Mouse (Mus musculus) cerebellum, postnatal 36 days (tissue): ENCODE measurements around the gene Ncf4.
"Not testable (repeated sequence)": the region's sequence is repeated elsewhere in the genome, so short reads cannot be mapped to it uniquely, and the experiment has no call there.

Experiments used
- DNase-seq, 2 experiments: peaks; one replicate each; pipeline ENCODE4 v3.0.0; 2021 to 2022; ENCODE audit warnings: mixed read lengths in 2 of 2

The Ncf4 gene

DNA sequence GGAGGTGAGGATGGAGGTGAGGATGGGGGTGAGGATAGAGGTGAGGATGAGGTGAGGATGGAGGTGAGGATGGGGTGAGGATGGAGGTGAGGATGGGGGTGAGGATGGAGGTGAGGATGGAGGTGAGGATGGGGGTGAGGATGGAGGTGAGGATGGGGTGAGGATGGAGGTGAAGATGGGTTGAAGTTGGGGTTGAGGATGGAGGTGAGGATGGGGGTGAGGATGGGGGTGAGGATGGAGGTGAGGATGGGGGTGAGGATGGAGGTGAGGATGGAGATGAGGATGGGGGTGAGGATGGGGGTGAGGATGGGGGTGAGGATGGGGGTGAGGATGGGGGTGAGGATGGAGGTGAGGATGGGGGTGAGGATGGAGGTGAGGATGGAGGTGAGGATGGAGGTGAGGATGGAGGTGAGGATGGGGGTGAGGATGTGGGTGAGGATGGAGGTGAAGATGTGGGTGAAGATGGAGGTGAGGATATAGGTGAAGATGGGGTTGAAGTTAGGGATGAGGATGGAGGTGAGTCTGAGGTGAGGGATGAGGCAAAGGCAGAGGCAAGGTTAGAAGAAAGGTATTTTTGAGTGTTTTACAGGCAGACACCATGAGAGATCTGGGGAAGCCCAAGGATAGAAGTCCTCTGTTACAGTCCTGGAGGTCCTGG lies 12.1 kb downstream of the Ncf4 start:
- DNase-seq: not testable (repeated sequence)

DNA sequence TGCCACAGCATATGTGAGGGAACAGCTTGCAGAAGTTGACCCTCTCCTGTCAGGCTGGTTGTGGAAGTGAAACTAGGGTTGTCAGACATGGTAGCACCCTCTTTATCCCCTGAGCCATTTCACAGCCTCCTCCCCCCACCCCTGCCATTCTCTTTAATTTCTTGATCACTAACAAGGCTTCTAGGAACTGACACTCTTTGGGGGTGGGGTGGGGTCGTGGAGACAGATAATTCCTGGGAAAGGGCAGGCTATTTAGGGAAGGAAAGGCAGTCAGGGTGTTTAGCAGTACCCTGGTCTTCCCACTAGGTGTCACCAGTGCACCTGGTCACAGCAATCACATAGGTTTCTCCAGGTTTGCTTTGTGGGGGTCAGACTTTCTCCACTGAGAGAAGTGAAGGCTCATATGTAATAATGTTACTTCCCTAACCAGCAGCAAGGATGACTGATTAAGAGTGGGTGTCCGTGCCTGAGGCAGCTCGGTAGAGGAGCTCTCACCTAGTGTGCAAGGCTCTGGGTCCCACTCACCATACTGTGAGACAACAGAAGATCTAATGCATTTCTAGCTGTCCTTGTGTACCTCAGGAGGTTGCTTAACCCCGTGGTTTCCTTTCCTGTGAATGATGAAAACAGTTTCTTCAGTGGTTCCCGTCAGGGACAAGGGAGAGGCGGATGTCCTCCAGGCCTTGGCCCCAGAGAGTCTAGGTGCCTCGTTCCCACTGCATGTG lies 12.9 kb downstream of the Ncf4 start:
- peak; percentile 63 to 66 for DNase-seq

DNA sequence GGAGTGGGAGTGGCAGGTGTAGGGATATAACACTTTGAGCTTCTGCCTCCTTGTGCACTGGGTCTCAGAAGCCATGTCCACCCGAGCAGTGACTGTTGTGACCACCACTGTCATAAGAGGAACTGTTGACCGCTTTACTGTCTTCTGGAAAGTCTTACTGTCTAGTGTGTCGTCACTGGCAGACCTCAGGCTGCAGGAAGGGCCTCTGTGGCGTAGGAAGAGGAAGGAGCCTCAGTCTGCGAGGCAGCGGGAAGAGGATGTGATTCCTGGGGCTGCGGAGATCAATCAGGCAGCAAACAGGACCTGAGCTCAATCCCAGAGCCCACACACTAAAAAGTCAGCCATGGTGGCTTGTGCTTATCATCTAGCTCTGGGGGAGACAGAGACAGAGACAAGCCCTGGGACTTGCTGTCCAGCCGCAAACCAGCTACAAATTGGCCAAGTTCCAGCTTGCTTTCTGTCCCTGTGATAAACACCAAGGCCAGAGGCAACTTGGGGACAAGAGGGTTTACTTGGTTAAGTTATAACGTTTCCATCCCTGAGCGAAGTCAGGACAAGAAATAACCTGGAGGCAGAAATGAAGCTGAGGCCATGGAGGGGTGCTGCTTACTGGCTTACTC lies 13.8 kb downstream of the Ncf4 start:
- DNase-seq: no peak

DNA sequence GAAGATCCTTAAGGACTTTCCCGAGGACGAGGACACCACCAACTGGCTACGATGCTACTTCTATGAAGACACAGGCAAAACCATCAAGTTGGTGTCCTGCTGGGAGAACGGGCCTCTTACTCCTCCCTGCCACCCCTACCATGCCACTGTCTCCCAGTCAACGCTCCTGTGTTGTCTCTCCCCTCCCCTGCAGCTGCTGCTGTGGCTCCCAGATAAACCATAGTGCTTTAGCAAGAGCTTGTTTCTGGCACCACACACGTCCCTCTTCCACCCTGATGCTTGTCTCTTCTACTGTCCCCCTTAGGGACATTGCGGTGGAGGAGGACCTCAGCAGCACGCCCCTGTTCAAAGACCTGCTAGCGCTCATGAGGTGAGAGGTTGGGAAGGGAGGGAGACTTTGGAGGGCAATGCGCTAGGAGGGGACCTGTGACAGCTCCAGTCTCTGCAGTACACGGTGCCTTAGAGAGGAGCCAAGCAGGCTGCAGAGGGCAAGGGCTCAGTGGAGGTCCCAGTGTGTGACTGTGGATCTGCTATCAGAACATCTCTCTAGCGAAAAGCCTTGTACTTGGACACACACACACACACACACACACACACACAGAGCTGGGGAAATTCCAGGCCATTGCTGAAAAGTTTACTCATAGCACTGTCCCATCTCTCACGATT lies 16.2 kb downstream of the Ncf4 start:
- DNase-seq: no peak

DNA sequence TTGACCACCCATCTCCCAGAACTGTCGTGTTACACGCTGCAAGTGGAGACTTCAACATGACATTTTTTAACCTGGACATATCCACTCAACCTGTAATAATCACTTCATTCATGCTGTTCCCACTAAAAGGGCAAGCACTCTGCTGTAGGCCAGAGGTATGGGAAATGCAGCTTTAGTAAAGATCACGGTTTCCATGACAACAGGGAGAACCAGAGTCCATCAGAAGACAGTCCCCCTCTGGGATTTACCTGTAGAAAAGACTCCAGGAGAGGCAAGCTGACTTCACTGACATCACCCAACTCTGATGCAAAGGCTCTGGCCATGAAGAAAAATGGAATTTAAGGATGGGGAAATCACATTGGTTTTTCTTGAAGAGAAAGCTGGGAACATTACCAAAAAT lies 18.7 kb downstream of the Ncf4 start:
- DNase-seq: no peak

DNA sequence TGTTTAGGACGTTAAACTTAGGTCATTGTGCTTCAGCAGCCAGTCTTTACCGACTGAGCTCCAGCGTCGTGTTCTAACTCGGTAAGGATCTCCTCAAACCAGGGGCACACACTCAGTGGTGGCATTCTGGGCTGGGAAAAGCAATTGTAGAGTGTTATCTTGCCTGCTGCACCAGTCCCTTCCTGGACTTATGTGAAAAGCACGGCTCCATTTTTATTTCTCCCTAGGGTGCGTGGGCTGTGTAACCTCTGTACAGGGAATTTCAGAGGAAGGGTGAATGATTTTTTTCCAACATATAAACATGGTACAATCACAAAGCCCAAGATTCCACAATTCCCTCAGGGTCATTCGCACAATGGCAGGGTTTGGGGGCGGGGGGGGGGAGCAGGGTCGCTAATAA lies 22.8 kb downstream of the Ncf4 start:
- DNase-seq: no peak

DNA sequence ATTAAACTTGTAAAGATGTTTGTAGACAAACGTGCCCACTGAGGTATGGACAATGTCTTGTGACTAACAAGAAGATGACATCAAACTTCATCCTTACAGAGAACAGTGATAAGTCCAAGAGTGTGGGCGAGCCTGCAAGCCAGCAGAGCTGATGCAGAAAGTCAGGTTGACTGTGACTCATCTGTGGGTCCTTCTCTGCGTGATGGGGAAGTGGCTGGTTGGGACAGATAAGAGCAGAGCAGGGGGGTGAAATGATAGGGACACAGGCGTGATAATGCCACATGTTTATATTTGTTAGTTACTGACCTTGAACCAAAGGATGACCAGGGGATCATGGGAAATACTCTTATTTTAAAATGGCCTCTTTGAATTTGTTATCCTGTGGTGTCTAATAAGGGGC lies 23.3 kb downstream of the Ncf4 start:
- no peak for DNase-seq

DNA sequence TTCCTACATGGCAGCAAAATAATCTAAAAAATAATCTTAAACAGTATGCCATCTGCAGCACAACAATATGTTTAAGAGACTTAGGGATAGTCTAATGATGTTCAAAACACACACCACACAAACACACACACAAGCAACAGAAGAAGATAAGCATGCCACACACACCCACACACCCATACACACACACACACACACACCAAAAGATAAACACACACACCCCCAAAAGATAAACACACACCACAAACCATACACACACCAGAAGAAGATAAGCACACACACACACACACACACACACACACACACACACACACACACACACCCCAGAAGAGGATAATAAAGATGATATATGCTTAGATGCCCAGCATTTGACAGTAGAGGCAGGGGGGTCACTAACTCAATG lies 26.6 kb downstream of the Ncf4 start:
- DNase-seq: no peak

DNA sequence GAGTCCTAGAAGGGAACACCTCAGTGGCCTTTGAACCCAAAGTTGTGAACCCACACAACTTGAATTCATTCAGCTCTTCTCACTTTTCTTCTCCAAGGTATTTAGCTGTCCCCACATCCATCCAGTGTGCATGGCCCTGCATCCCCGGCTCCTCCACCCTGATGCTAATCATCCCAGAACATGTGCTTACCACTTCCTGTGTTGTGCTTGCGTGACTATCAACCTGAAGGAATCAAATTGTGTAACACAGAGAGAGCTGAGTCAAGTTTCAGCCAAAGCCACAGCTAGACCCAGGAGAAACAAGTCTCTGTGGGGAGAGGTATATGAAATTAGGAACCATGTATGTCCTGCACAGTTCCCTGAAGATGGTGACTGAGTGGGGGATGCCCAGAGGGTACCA lies 33.7 kb downstream of the Ncf4 start:
- no peak for DNase-seq

DNA sequence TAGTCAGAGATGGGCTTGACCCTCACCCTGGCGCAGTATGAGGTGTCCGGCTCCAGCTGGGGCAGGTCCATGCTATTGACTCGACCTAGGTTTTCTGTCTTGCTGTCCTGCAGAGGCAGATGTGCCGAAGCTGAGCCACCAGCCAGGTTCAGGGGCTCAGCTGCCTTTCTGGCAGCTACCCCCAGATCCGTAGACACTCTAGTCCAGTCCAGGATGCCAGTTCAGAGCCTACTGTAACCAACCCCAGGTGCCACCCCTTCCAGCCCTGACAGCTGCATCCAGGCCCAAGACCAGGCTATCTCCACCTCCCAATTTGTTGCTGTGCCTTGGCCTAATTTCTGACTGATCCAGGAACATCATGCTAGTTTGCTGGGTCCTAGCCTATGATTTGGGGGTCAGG lies 43.3 kb downstream of the Ncf4 start:
- no peak for DNase-seq

DNA sequence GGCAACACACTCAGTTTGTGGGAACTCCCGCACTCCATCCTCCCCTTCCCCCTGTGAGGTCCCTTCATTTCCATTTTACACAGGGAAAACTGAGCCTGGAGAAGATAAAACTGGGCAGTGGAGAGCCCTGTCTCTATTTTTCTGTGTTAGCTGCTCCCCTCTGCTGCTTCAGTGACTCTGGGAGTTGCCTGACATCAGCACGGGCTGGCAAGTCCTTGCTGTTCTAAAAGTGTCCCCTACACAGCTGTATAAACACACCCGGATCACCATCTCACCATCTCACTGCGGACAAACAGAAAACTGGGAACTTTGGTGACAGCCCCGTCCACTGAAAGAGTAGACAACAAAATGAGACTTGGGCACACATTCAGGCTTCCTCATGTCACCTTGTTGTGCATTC lies 45.2 kb downstream of the Ncf4 start:
- not testable (repeated sequence) for DNase-seq

DNA sequence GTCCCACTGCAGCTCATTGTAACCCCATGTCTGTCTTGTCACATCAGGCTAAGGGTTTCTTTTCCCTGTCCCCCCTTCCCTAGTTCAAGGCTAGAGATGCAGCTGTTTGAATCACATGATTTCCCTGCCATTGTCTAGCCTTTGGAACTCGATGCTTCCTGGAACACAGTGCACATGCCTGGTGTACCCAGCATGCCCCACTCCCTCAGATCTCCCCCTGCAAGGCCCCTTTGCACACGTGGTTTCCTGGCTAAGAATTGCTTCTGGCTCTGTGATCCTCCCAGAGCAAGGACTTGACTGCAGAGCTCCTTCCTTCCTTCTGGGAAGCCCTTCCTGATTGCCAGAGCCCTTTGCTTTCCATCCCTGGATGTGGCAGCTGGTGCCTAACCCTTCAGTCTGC lies 48.6 kb downstream of the Ncf4 start:
- not testable (repeated sequence) for DNase-seq

DNA sequence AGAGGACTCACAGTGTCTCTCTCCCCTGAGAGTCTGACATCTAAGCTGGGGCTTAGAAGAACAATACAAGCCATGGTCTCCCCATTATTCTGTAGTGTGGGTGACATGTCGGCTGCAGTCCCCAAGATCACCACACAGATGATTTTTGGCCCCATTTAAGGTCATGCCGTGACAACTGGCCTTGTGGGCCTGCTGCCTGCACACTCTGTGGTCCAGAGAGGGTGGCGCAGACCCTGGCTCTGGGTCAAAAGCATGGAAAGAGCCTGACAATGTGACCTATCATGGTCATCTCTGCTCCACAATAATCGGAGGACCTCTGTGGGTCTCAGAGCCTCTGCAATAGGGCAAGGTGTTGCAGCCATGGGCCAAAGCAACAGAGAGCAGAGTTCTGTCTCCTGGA lies 49.1 kb downstream of the Ncf4 start:
- DNase-seq: no peak

DNA sequence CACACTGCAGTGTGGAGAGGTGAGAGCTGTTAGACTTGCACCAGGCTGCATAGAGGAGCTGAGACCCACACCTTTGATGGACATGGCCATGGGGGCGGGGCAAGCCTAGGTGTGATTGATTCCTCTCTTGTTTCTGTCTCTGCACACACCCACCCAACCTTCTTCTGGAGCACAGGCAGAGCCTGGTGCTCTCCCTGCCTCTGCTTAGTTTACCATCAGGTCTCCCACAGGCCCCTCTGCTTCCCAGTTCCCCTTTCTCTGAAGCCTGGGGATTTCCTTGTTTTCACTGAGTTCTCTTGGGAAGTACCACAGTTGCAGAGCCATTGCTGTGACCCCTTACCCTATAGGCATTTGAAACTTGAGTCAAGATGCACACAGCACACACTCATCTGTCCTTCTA lies 54.0 kb downstream of the Ncf4 start:
- no peak for DNase-seq

DNA sequence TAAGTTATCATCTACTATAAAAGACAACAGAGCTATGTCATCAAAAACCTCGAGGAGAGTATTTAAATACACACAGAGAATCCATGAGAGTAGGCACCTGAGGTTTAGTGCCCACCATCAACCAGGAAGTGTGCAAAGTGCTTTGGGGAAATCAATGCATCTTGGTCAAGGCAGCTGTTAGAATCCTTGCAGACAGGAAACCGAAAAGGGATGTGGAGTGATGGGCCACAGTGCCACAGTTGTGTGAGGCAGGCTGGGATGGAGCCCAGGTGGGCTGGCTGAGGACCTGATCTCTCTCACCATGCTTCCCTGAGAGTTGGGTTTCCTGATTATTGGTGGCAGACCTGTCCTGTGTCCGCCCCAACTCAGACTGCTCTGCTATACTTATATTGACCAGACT lies 55.0 kb downstream of the Ncf4 start:
- no peak for DNase-seq

DNA sequence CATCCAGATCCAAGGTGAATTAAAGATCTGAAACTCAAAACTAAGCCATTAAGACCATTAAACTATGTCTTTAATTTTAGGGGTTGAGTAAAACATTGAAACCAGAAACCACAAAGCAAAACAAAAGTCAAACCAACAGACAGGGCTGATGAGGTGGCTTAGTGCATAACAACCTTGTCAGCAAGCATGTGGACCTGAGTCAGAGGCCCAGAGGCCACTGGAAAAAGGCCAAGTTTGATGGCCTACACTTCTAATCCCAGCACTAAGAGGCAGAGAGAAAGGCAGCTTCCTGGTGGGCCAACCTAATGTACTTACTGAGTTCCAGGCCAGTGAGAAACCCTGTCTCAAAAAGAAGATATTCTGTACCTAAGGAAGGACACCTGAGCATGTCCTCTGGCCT lies 56.2 kb downstream of the Ncf4 start:
- DNase-seq: no peak

DNA sequence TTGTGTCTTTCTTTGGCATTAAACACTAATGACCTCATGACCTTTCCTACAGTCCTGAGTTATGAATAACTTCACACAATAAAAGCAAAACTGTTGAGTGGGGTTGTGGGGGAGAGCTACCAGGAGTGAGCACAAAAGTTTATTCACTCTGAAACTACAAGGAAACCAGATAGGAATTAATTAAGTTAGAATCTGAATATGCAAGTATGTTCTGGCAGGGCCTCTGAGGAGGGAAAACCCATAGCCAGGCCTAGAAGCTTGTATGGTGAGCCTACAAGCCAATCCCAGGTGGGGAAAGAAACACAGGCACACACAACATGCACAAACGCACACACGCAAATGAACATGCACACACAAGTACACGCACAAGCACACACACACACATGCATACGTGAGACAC lies 58.1 kb downstream of the Ncf4 start:
- no peak for DNase-seq

DNA sequence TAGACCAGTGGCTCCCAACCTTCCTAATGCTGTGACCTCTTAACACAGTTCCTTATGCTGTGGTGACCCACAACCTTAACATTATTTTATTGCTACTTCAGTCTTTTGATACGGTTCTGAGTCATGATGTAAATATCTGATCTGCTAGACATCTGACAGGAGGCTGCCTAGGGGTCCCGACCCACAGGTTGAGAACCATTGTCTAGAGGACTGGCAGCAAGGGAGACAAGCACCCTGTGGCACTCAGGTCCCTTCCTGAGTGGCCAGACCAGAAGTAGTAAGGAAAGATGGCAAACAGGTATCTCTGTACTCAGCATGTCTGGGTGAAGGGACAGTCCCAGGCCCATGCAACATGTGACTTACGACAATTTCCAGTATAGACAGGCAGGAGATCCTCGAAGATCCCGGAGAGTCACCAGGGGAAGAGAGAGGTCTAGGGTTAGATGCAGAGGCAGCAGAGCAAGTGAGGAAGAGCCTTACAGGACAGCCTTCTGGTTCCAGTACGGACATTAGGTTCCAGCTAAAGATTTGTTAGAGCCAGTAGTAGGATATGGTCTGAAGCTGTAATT lies 59.1 kb downstream of the Ncf4 start:
- DNase-seq: no peak

DNA sequence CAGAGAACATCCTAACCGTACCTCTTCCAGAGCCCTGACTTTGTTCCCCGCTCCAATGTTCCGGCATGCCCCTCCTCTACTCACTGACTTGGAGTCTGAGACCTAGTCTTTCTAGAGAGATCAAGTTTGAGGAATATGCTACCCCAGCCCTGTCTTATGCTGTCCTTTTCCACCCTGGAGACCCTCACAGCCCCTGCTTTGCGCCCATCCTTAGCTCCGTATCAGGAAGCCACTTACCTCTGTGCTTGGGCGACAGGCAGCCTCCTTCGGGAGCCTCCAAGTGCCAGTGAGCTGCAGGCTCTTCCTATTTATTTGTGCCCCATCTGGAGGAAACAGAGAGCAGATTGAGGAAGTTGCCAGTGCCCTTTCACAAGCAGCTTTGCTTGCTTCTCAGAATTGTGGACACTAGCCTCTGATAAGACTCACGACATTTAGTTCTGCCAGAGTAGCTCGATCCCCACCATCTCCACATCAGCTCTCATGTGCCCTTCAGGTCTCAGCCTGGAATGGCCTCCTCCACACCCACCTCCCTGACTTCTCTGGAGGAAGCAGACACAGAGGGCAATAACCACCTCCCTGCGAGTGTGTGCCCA lies 60.8 kb downstream of the Ncf4 start, which contains the start of gene Csf2rb2:
Gene Csf2rb2, minus strand, starts transcription at position 381 of the 593 bp plus-strand sequence.
- DNase-seq: no peak

DNA sequence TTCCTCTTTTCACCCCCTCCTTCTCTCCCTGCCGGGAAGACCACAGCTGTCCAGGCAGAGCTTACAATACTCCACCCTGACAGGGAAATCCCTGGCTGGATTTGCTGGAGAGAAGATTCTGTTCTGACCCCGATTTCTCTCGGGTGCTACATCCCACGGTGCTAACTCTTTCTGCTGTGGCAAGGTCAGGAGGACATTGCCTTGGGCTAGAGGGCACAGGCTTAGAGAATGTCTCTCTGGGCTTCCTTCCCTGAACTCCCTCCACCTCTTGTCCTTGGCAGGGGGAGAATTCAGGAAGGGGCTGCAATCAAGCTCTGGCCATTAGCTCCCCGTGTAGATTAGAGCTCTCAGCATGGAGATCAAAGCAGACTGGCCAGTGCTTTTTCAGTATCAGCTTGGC lies 65.3 kb downstream of the Ncf4 start:
- DNase-seq: no peak

DNA sequence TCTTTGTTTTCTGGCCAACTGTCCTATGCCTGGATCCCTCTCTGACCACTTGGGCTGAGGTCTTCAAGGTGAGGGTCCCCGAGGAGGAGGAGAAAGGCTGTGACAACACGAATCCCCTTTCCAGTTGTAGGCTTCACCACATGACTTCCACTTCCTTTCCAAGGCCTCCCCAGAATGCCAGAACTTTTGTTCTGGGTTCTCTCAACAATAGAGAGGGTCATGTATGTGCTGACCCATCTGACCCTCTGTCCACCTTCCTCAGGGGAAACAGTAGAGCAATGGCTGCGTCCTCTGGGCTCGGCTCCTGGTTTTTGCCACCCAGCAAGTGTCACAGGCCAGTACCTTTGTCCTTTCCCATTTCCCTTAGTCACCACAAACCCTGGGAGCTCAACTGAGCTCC lies 66.4 kb downstream of the Ncf4 start:
- DNase-seq: no peak
